Comparison of ENCODE assay signal across 21 mouse cellular contexts in the genomic region with DNA sequence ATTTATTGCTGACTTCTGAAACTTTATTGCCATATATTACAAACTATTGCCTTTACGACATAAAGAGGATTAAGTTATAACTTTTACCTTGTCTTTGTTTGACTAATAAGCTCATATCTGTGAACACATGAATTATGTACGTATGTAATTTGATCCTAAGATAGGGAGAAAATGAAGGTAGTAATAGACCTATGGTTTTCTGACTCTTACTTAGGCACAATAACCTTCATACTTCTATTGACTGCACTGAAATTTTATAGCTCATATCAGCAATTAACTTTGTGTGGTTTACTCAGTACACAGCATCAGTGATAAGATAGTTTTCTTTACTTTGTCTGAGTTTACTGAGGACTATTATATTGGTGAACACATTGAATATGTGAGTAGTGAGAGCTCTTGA. TPM values are rescaled to one million over a fixed set of nuclear protein-coding genes. Genes with fewer than 3 reads are reported as not detected.
A peak's percentile ranks its signal among the peaks of the same experiment; 100 is the strongest.
DNase-seq lines count a peak whose midpoint lies in the region; ATAC-seq and TF ChIP-seq lines count a peak whose summit lies in the region.
"Had no signal": no experiment of that assay in that cellular context is flagged by ENCODE, and none has a peak within 500 bp of the region (broad histone marks: within the 10 kb centered on the region; RNA-seq: fewer than 3 reads in every experiment).

No protein-coding gene starts in this region.

- no peaks in the 10 kb centered on the region for H3K36me3 ChIP-seq in intestine, embryonic 14.5 days (ENCODE audit: control insufficient read depth, insufficient read depth, low read length)
- no peaks in the 10 kb centered on the region for H3K36me3 ChIP-seq in intestine, embryonic 15.5 days
- no peaks in the 10 kb centered on the region for H3K36me3 ChIP-seq in intestine, postnatal 0 days (ENCODE audit: control insufficient read depth, insufficient read depth)
- H3K36me3 ChIP-seq in stomach, embryonic 16.5 days (ENCODE audit: control insufficient read depth, insufficient read depth, low read length), result no peaks in the 10 kb centered on the region
- H3K36me3 ChIP-seq: embryonic facial prominence, embryonic 10.5 days; embryonic facial prominence, embryonic 12.5 days; forebrain, embryonic 15.5 days had no signal

- 0 out of 2 replicates have a peak, but pooled peaks cover 3% of the 10 kb centered on the region for H3K9me3 ChIP-seq in intestine, embryonic 14.5 days (ENCODE audit: control insufficient read depth, low read length)
- no peaks in the 10 kb centered on the region for H3K9me3 ChIP-seq in intestine, embryonic 15.5 days
- no peaks in the 10 kb centered on the region for H3K9me3 ChIP-seq in intestine, postnatal 0 days (ENCODE audit: control insufficient read depth)
- no peaks in the 10 kb centered on the region for H3K9me3 ChIP-seq in stomach, embryonic 16.5 days (replicated peaks; ENCODE audit: control insufficient read depth, low read length)
- H3K9me3 ChIP-seq: embryonic facial prominence, embryonic 10.5 days; embryonic facial prominence, embryonic 12.5 days; forebrain, embryonic 13.5 days; forebrain, embryonic 15.5 days had no signal

- WGBS in intestine, embryonic 14.5 days, result 59% methylated on average over 2 of the region's 2 CpGs
- WGBS in intestine, embryonic 15.5 days, result 48% methylated on average over 2 of the region's 2 CpGs
- 44% methylated on average over 2 of the region's 2 CpGs for WGBS in intestine, postnatal 0 days
- WGBS in stomach, embryonic 16.5 days, result 43% methylated on average over 2 of the region's 2 CpGs

- H3K9ac ChIP-seq in intestine, embryonic 14.5 days (ENCODE audit: low read length), result no peak overlapping the region
- H3K9ac ChIP-seq in intestine, embryonic 15.5 days, result no peak overlapping the region
- H3K9ac ChIP-seq in intestine, postnatal 0 days (ENCODE audit: low read depth, low read length), result no peak overlapping the region
- no peak overlapping the region for H3K9ac ChIP-seq in stomach, embryonic 16.5 days (ENCODE audit: low read length)
- H3K9ac ChIP-seq: embryonic facial prominence, embryonic 12.5 days; forebrain, embryonic 13.5 days; forebrain, embryonic 15.5 days had no signal

- peak; percentile 68 for ATAC-seq in intestine, embryonic 14.5 days (replicated peaks; ENCODE audit: low FRiP score, low TSS enrichment, low read depth)
- peak; percentile 93 for ATAC-seq in intestine, embryonic 15.5 days
- peak; percentile 71 for ATAC-seq in intestine, postnatal 0 days
- peak; percentile 72; the same call in 1 of the 2 replicates for ATAC-seq in stomach, embryonic 16.5 days (ENCODE audit: insufficient read depth, low FRiP score)
- ATAC-seq: activated CD4-positive, CD25-positive, alpha-beta regulatory T cell, adult 4 months; forebrain, embryonic 13.5 days; forebrain, embryonic 15.5 days; Patski had no signal

- peaks cover 42% of the 10 kb centered on the region for H3K27me3 ChIP-seq in intestine, embryonic 14.5 days (replicated peaks; ENCODE audit: control insufficient read depth, insufficient read depth, low read length)
- peaks cover 20% of the 10 kb centered on the region for H3K27me3 ChIP-seq in intestine, embryonic 15.5 days (replicated peaks)
- H3K27me3 ChIP-seq in intestine, postnatal 0 days (replicated peaks; ENCODE audit: control insufficient read depth, insufficient read depth, low read length), result peaks cover 76% of the 10 kb centered on the region
- no peaks in the 10 kb centered on the region for H3K27me3 ChIP-seq in stomach, embryonic 16.5 days (ENCODE audit: control insufficient read depth, insufficient read depth, low read length)
- H3K27me3 ChIP-seq: embryonic facial prominence, embryonic 12.5 days; forebrain, embryonic 13.5 days; forebrain, embryonic 15.5 days; Patski had no signal

- peaks cover 3% of the 10 kb centered on the region; the same call in 1 of the 2 replicates for H3K4me1 ChIP-seq in intestine, embryonic 14.5 days (replicated peaks; ENCODE audit: control insufficient read depth, insufficient read depth, low read length)
- no peaks in the 10 kb centered on the region; the same call in 1 of the 2 replicates for H3K4me1 ChIP-seq in intestine, embryonic 15.5 days (replicated peaks)
- no peaks in the 10 kb centered on the region for H3K4me1 ChIP-seq in intestine, postnatal 0 days (replicated peaks; ENCODE audit: control insufficient read depth, insufficient read depth, low read length)
- peaks cover 2% of the 10 kb centered on the region; the same call in 1 of the 2 replicates for H3K4me1 ChIP-seq in stomach, embryonic 16.5 days (ENCODE audit: control insufficient read depth, insufficient read depth, low read length)

- DNase-seq in intestine, embryonic 14.5 days (ENCODE audit: low spot score), result no peak
- no peak for DNase-seq in gastrocnemius, postnatal 25 days
- DNase-seq in kidney, postnatal 25 days, result no peak
- no peak for DNase-seq in Muller cell, postnatal 12 days (ENCODE audit: inconsistent ontology term)
- DNase-seq: adrenal gland, adult 8-10 months; adrenal gland, postnatal 14 days; adrenal gland, postnatal 36 days; cerebellum, adult 11-12 months; cerebellum, adult 2 months; cerebellum, adult 9-10 months; cerebellum, postnatal 10 days; cerebellum, postnatal 25 days had no signal

- no peak overlapping the region for H3K4me2 ChIP-seq in intestine, embryonic 14.5 days (ENCODE audit: low read length)
- H3K4me2 ChIP-seq in intestine, embryonic 15.5 days (replicated peaks), result no peak overlapping the region
- no peak overlapping the region for H3K4me2 ChIP-seq in intestine, postnatal 0 days (replicated peaks; ENCODE audit: low read depth)
- no peak overlapping the region for H3K4me2 ChIP-seq in stomach, embryonic 16.5 days (ENCODE audit: low read depth, low read length)
- H3K4me2 ChIP-seq: embryonic facial prominence, embryonic 12.5 days; forebrain, embryonic 13.5 days; forebrain, embryonic 15.5 days had no signal

- H3K27ac ChIP-seq in intestine, embryonic 14.5 days (ENCODE audit: low read depth), result no peak overlapping the region
- no peak overlapping the region for H3K27ac ChIP-seq in intestine, embryonic 15.5 days
- H3K27ac ChIP-seq in intestine, postnatal 0 days (ENCODE audit: low read depth, low read length), result no peak overlapping the region
- H3K27ac ChIP-seq in stomach, embryonic 16.5 days (ENCODE audit: low read length), result no peak overlapping the region
- H3K27ac ChIP-seq: embryonic facial prominence, embryonic 10.5 days; embryonic facial prominence, embryonic 12.5 days; forebrain, embryonic 13.5 days; forebrain, embryonic 15.5 days had no signal

- H3K4me3 ChIP-seq in intestine, embryonic 14.5 days (ENCODE audit: low read depth, low read length), result no peak overlapping the region
- no peak overlapping the region for H3K4me3 ChIP-seq in intestine, embryonic 15.5 days (replicated peaks)
- no peak overlapping the region for H3K4me3 ChIP-seq in intestine, postnatal 0 days (ENCODE audit: low read depth, low read length)
- no peak overlapping the region for H3K4me3 ChIP-seq in stomach, embryonic 16.5 days (replicated peaks; ENCODE audit: low read length)
- H3K4me3 ChIP-seq: embryonic facial prominence, embryonic 10.5 days; embryonic facial prominence, embryonic 12.5 days; forebrain, embryonic 13.5 days; forebrain, embryonic 15.5 days had no signal

- no peak for TF ChIP-seq CTCF in intestine, postnatal 0 days (IDR thresholded peaks at IDR 0.05; ENCODE audit: low read depth)

RNA-seq across cellular contexts. Expression of a gene that starts 5.3 kb away (rescaled TPM):
- 98.6 and 114 TPM in 2 replicates for polyA plus RNA-seq in intestine, embryonic 14.5 days (2014; fragmentation: Nextera tagmentation; extraction: Ambion mirVana)
- polyA plus RNA-seq in intestine, embryonic 15.5 days (2015; fragmentation: Nextera tagmentation; extraction: Ambion mirVana), result 62.9 and 75.2 TPM in 2 replicates
- 31.3 and 34.9 TPM in 2 replicates for polyA plus RNA-seq in intestine, postnatal 0 days (2015; fragmentation: Nextera tagmentation; extraction: Ambion mirVana)
- polyA plus RNA-seq in stomach, embryonic 16.5 days (2015; fragmentation: Nextera tagmentation; extraction: Ambion mirVana), result 74.0 and 81.4 TPM in 2 replicates
- total RNA-seq in gastrocnemius, postnatal 25 days (2021), result 100 to 1,000 TPM; 101 to 109 TPM
